Mouse (Mus musculus) effector memory CD4-positive, alpha-beta T cell, adult 7 months (primary cell): ENCODE measurements around the gene Cdcp2. TPM values are rescaled to one million over a fixed set of nuclear protein-coding genes. Genes with fewer than 3 reads are reported as not detected.

Experiments used
- polyA plus RNA-seq: library from polyadenylated mRNA; unstranded; fragments of 100-300 nt; shearing (Covaris generic); gene quantifications from one replicate; pipeline ENCODE4 v1.2.1, GENCODE M21; 2017

The Cdcp2 gene
- polyA plus RNA-seq: 0.27 TPM

DNA sequence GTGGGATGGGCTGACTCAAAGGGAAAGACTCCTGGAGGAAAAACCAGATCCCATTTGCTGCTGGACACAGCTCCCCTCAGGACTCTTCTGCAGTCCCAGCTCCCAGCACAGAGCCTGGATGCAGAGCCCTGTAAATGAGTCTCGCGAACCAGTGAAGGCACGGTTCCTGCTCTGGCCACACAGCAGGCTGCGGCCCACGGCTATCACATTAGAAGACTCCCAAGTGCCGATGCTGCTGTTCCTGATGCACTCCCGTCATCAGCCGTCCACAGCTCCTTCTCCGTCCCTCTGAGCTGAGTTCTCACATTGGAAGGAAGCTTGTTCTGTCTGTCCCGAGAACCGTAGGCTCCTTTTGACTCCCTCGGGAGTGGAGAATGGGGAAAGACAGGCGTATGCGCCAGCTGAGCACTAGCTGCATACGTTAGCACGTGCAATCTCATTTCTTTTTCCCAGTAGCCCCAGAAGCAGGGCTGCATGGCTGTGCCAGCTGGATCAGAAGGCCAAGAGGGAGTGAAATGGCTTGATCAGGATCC lies at the start of gene Cdcp2:
Cdcp2 (plus strand) TSS at position 51 of the 533 bp plus-strand sequence.

DNA sequence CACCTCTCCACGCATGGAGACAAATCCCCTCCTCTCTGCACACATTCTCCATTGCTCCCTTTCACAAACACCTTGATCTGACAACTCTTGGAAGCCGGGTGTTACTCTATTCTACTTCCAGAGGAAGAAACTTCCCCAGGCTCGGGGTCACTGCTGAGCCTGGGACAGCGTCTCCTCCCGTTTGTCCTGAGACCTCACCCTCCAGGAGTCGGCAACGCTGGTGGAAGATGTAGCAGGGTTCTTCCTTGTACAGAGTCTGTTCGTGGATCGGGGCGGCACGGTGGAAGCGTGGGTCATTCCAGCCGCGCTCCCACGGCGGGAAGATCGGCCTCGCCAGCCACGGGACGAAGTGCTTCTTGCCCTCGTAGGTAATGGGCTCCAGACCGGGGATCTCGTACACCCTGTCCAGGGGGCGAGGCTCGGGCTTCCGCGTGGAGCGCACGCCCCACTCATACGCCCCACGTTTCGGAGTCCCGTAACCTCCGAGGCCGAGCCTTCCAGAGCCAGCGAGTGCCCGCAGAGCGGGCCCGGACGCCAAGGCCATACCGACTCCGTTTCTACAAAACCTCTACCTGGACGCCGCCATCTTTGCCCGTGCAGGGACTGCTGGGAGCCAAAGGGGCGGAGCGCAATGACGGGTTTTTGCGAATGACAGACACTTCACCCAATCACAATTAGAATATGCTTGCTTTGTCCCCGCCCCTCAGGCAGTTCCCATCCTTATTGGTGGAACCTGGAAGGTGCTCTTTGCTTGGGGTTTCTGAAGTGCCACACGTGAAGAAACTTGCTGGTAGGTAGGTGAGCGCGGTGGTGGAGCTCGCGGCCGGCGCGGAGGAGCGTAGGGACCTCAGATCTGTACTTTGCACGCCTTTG lies 30.2 kb upstream of the Cdcp2 start, which contains the start of the genes Mrpl37 and Cyb5rl:
Mrpl37 (minus strand) TSS at position 617 of the 873 bp plus-strand sequence.
Cyb5rl (plus strand) TSS at position 737 of the 873 bp plus-strand sequence.

Other genes with a start within 250 kb of the Cdcp2 start
- 41.2 TPM for gene Ssbp3, start 186.2 kb upstream of the Cdcp2 start, polyA plus RNA-seq
- 47.6 TPM for gene Mrpl37, start 30.0 kb upstream of the Cdcp2 start, polyA plus RNA-seq
- gene Cyb5rl, start 29.9 kb upstream of the Cdcp2 start, polyA plus RNA-seq: 8.2 TPM
- gene Tmem59, start 81.5 kb downstream of the Cdcp2 start, polyA plus RNA-seq: 281 TPM
- gene Tceanc2, start 82.2 kb downstream of the Cdcp2 start, polyA plus RNA-seq: 19.9 TPM
- not detected for gene Ldlrad1, start 112.3 kb downstream of the Cdcp2 start, polyA plus RNA-seq
- 9.6 TPM for gene Lrrc42, start 156.6 kb downstream of the Cdcp2 start, polyA plus RNA-seq
- gene Hspb11, start 156.7 kb downstream of the Cdcp2 start, polyA plus RNA-seq: 6.0 TPM
- 0.29 TPM for gene Dio1, start 210.3 kb downstream of the Cdcp2 start, polyA plus RNA-seq
- 46.5 TPM for gene Yipf1, start 217.5 kb downstream of the Cdcp2 start, polyA plus RNA-seq